Mouse (Mus musculus) liver, adult 10 weeks (tissue): Measurements from ENCODE around the gene Pctp. TPM values are rescaled to one million over a fixed set of nuclear protein-coding genes. Genes with fewer than 3 reads are reported as not detected.

Source experiments
- polyA plus RNA-seq: library from polyadenylated mRNA; stranded (reverse); fragments of 350-450 nt; fragmentation: Illumina TruSeq; extraction: RNeasy Lipid Tissue Mini Kit (QIAGEN cat#74804); gene quantifications from one replicate; pipeline ENCODE4 v1.2.3, GENCODE M21; 2014; ENCODE audit warnings: low read depth, low replicate concordance

The Pctp gene
- polyA plus RNA-seq, result 102 TPM

DNA sequence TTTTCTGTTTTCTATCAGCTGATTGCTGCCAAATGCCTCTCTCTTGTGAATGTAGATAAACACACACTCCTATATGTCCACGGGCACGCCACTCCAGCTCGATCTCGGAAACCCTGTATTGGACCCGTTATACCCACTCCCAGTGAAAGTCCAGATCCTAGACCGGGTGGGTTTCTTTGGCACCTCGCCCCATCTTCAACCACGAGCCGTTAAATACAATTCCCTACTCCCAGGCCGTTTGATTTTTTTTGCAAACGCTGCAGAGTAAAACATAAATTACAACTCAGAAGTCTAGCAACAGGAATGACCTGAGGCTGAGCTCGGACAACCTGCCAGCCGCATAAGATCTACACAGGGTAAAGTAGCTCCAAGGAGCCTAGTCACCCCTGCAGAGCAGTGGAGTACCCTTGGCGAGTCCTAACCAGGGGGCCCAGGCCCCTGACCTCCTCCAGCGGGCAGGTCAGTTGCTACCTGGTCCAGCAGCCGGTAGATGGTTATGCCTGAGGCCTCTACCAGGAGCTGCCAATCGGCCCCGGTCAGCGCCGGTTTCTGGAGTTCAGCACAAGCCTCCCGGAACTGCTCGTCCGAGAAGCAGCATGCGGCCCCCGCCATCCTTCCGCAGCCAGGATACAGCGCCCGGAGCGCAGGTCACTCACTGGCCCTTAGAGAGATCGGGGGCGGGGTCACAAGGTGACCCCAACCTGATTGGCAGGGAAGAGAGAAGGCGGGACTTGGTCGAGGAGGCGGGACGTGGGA, at the start of gene Pctp:
Gene Pctp, minus strand, starts transcription at position 664 of the 756 bp plus-strand sequence.

GRCm38 (mm10) chr11:90029841-90030398, 27.2 kb upstream of the Pctp start, which contains the start of gene Tmem100:
Gene Tmem100, plus strand, starts transcription at chr11:90030348.

Other genes with a start within 250 kb of the Pctp start
- gene Ankfn1, start 225.2 kb downstream of the Pctp start, polyA plus RNA-seq, result not detected
- gene Tmem100, start 27.5 kb upstream of the Pctp start, polyA plus RNA-seq, result 0.72 TPM
- gene Gm45716, start 184.8 kb upstream of the Pctp start, polyA plus RNA-seq, result 16.0 TPM
- gene Mmd, start 246.6 kb upstream of the Pctp start, polyA plus RNA-seq, result 382 TPM